Mouse (Mus musculus): ENCODE measurements at regions not wholly inside any gene's neighbourhood (a gene's known extent, or its start where the extent isn't known, plus 50 kb on each side); places are given as distances from the start of the nearest gene placed in this dataset.

DNA sequence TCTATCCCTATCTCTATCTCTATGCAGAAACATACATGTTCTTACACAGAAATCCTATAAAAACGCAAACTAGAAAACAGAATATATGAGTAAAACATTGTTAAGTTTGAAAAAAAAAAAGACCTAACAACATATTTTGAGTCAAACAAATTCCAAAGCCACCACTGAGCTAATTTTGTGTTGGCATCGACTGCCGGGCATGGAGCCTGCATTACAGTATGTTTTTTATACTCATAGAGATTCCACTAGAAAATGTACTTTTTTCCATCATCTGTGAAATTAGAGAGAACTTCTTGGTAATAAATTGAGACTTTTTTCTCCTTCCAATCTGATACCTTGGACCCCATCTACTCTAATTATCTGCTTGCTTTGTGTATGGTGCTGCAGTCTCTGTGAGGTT is 1638.2 kb downstream of the Olfm4 start:
- DNase-seq (ENCODE audit: low spot score in 2 of 2), result peak in 1 of 2 experiments; percentile 12

Measured in left cerebral cortex, adult 9 months (tissue).